Mouse (Mus musculus): ENCODE results near the gene Ankub1. TPM values are rescaled to one million over a fixed set of nuclear protein-coding genes. Genes with fewer than 3 reads are reported as not detected.

The Ankub1 gene
- total and polyA plus RNA-seq, 2 experiments from 2014 or later: 0.34 to 1.2 TPM

GRCm38 (mm10) chr3:57665880-57666279 lies 26.7 kb downstream of the Ankub1 start:
- Histone ChIP-seq H3K4me3 (ENCODE audit: low read length) (no peak overlapping the region), H3K9ac (replicated peaks; ENCODE audit: low read length) (no peak overlapping the region), H3K36me3 (ENCODE audit: insufficient read depth, low read length) (no peaks in the 10 kb centered on the region), H3K27ac (no peak overlapping the region), H3K4me2 (ENCODE audit: low read depth, low read length) (no peak overlapping the region), H3K27me3 (ENCODE audit: insufficient read depth, low read length) (no peaks in the 10 kb centered on the region), H3K4me1 (ENCODE audit: insufficient read depth, low read length) (no peaks in the 10 kb centered on the region), H3K9me3 (ENCODE audit: low read length) (no peaks in the 10 kb centered on the region)
- ATAC-seq (no peak), DNase-seq (ENCODE audit: low spot score) (no peak)
- TF ChIP-seq CTCF (IDR thresholded peaks at IDR 0.05; ENCODE audit: low read depth): no peak
- 95% methylated on average over 5 of the region's 5 CpGs for WGBS

GRCm38 (mm10) chr3:57664682-57665081 lies 27.9 kb downstream of the Ankub1 start:
- no peak overlapping the region for H3K27ac ChIP-seq
- no peaks in the 10 kb centered on the region for H3K27me3 ChIP-seq (ENCODE audit: insufficient read depth, low read length)
- H3K4me2 ChIP-seq (ENCODE audit: low read depth, low read length): no peak overlapping the region
- no peak overlapping the region for H3K9ac ChIP-seq (replicated peaks; ENCODE audit: low read length)
- ATAC-seq (no peak), DNase-seq (ENCODE audit: low spot score) (no peak)
- no peaks in the 10 kb centered on the region for H3K4me1 ChIP-seq (ENCODE audit: insufficient read depth, low read length)
- no peak for TF ChIP-seq CTCF (IDR thresholded peaks at IDR 0.05; ENCODE audit: low read depth)
- WGBS: 67% methylated on average over 10 of the region's 10 CpGs
- no peaks in the 10 kb centered on the region for H3K36me3 ChIP-seq (ENCODE audit: insufficient read depth, low read length)
- H3K9me3 ChIP-seq (ENCODE audit: low read length): no peaks in the 10 kb centered on the region
- no peak overlapping the region for H3K4me3 ChIP-seq (ENCODE audit: low read length)

GRCm38 (mm10) chr3:57663731-57664130 lies 28.9 kb downstream of the Ankub1 start:
- ATAC-seq: no peak
- Histone ChIP-seq H3K4me1 (ENCODE audit: insufficient read depth, low read length) (no peaks in the 10 kb centered on the region), H3K27ac (no peak overlapping the region), H3K9ac (replicated peaks; ENCODE audit: low read length) (no peak overlapping the region), H3K4me3 (ENCODE audit: low read length) (no peak overlapping the region), H3K4me2 (ENCODE audit: low read depth, low read length) (no peak overlapping the region), H3K27me3 (ENCODE audit: insufficient read depth, low read length) (no peaks in the 10 kb centered on the region), H3K9me3 (ENCODE audit: low read length) (no peaks in the 10 kb centered on the region), H3K36me3 (ENCODE audit: insufficient read depth, low read length) (no peaks in the 10 kb centered on the region)
- DNase-seq (ENCODE audit: low spot score): peak; percentile 84
- TF ChIP-seq CTCF (IDR thresholded peaks at IDR 0.05; ENCODE audit: low read depth): peak; percentile 75
- WGBS: 19% methylated on average over 6 of the region's 6 CpGs

GRCm38 (mm10) chr3:57658608-57659007 lies 34.0 kb downstream of the Ankub1 start:
- 71% methylated on average over 6 of the region's 6 CpGs for WGBS
- no peak overlapping the region for H3K4me3 ChIP-seq (ENCODE audit: low read length)
- no peak for ATAC-seq

GRCm38 (mm10) chr3:57653646-57654045 lies 39.0 kb downstream of the Ankub1 start:
- WGBS: 90% methylated on average over 3 of the region's 3 CpGs
- no peak overlapping the region for H3K4me2 ChIP-seq (ENCODE audit: low read depth, low read length)
- H3K4me3 ChIP-seq (ENCODE audit: low read length): no peak overlapping the region
- H3K9ac ChIP-seq (replicated peaks; ENCODE audit: low read length): no peak overlapping the region
- no peak overlapping the region for H3K27ac ChIP-seq
- H3K36me3 ChIP-seq (ENCODE audit: insufficient read depth, low read length): no peaks in the 10 kb centered on the region
- no peak for TF ChIP-seq CTCF (IDR thresholded peaks at IDR 0.05; ENCODE audit: low read depth)
- DNase-seq (ENCODE audit: low spot score) (no peak), ATAC-seq (no peak)
- H3K27me3 ChIP-seq (ENCODE audit: insufficient read depth, low read length): no peaks in the 10 kb centered on the region
- no peaks in the 10 kb centered on the region for H3K4me1 ChIP-seq (ENCODE audit: insufficient read depth, low read length)
- H3K9me3 ChIP-seq (ENCODE audit: low read length): no peaks in the 10 kb centered on the region

More at GRCm38 (mm10) chr3:57658608-57659007, 34.0 kb downstream of the Ankub1 start:
- Histone ChIP-seq H3K36me3 (ENCODE audit: insufficient read depth, low read length) (no peaks in the 10 kb centered on the region), H3K4me1 (ENCODE audit: insufficient read depth, low read length) (no peaks in the 10 kb centered on the region), H3K9me3 (ENCODE audit: low read length) (no peaks in the 10 kb centered on the region), H3K27ac (no peak overlapping the region), H3K27me3 (ENCODE audit: insufficient read depth, low read length) (no peaks in the 10 kb centered on the region), H3K4me2 (ENCODE audit: low read depth, low read length) (no peak overlapping the region), H3K9ac (replicated peaks; ENCODE audit: low read length) (no peak overlapping the region)
- TF ChIP-seq CTCF (IDR thresholded peaks at IDR 0.05; ENCODE audit: low read depth): no peak
- no peak for DNase-seq (ENCODE audit: low spot score)

GRCm38 (mm10) chr3:57652485-57652884 lies 40.1 kb downstream of the Ankub1 start:
- Histone ChIP-seq H3K4me3 (ENCODE audit: low read length) (no peak overlapping the region), H3K4me2 (ENCODE audit: low read depth, low read length) (no peak overlapping the region), H3K36me3 (ENCODE audit: insufficient read depth, low read length) (no peaks in the 10 kb centered on the region), H3K27ac (no peak overlapping the region), H3K9me3 (ENCODE audit: low read length) (no peaks in the 10 kb centered on the region), H3K4me1 (ENCODE audit: insufficient read depth, low read length) (no peaks in the 10 kb centered on the region), H3K27me3 (ENCODE audit: insufficient read depth, low read length) (no peaks in the 10 kb centered on the region), H3K9ac (replicated peaks; ENCODE audit: low read length) (no peak overlapping the region)
- DNase-seq (ENCODE audit: low spot score) (no peak), ATAC-seq (no peak)
- TF ChIP-seq CTCF (IDR thresholded peaks at IDR 0.05; ENCODE audit: low read depth): no peak
- 77% methylated on average over 3 of the region's 3 CpGs for WGBS

GRCm38 (mm10) chr3:57651865-57652259 lies 40.7 kb downstream of the Ankub1 start:
- Histone ChIP-seq H3K9ac (replicated peaks; ENCODE audit: low read length) (peak overlapping the region; percentile 67), H3K27ac (peak overlapping the region; percentile 79; the same call in 1 of the 2 replicates), H3K4me2 (ENCODE audit: low read depth, low read length) (peak overlapping the region; percentile 76), H3K9me3 (ENCODE audit: low read length) (no peaks in the 10 kb centered on the region), H3K4me3 (ENCODE audit: low read length) (peak overlapping the region; percentile 78), H3K36me3 (ENCODE audit: insufficient read depth, low read length) (no peaks in the 10 kb centered on the region), H3K27me3 (ENCODE audit: insufficient read depth, low read length) (no peaks in the 10 kb centered on the region), H3K4me1 (ENCODE audit: insufficient read depth, low read length) (no peaks in the 10 kb centered on the region)
- no peak for DNase-seq (ENCODE audit: low spot score)
- WGBS: 60% methylated on average over 3 of the region's 3 CpGs
- ATAC-seq: peak; percentile 46; the same call in 1 of the 2 replicates
- TF ChIP-seq CTCF (IDR thresholded peaks at IDR 0.05; ENCODE audit: low read depth): no peak
